Mouse (Mus musculus) myocyte (in vitro differentiated cells): ENCODE results near the gene Rph3al.

Experiments used
- E2F4 ChIP-seq: IDR thresholded peaks from one replicate; pipeline ENCODE4 v1.6.1; 2011; ENCODE audit warnings: mild to moderate bottlenecking, control low read depth, moderate library complexity; ENCODE audit not compliant: insufficient read depth
- POLR2A ChIP-seq: IDR thresholded peaks from one replicate; pipeline ENCODE4 v1.6.1; 2011; ENCODE audit warnings: low read depth, mild to moderate bottlenecking, control low read depth, moderate library complexity; ENCODE audit not compliant: insufficient read length

- TF ChIP-seq POLR2A (no peak), E2F4 (no peak)
These were observed 27.6 kb upstream of the Rph3al start for GRCm38 (mm10) chr11:75965674-75966400.
